Mouse (Mus musculus): ENCODE measurements around the gene Gm525. TPM values are rescaled to one million over a fixed set of nuclear protein-coding genes. Genes with fewer than 3 reads are reported as not detected.

Gm525 gene
- polyA plus RNA-seq, 1 experiment from 2014 or later = not detected

DNA sequence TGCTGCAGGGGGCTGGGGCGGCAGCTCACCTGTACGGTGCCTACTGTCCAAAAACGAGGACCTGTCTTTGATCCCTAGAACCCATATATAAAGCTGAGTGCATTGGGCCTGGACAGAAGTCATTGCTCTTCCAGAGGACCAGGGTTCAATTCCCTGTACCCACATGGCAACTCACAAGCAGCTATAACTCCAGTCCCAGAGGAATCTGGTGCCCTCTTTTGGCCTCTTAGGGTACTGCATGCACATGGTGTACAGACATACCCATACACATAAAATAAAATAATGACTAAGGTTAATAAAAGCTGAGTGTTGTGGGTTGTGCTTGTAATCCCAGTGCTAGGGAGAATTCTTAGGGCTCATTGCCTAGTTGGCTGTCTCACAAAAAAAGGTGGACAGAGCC is 8.3 kb upstream of the Gm525 start:
- no peak overlapping the region for H3K27ac ChIP-seq (ENCODE audit: poor library complexity, severe bottlenecking)
- no peak overlapping the region for H3K9ac ChIP-seq
- H3K27me3 ChIP-seq (replicated peaks) = no peaks in the 10 kb centered on the region
- H3K4me1 ChIP-seq (replicated peaks) = peaks cover 12% of the 10 kb centered on the region; the same call in 1 of the 2 replicates
- H3K36me3 ChIP-seq = no peaks in the 10 kb centered on the region
- H3K9me3 ChIP-seq (replicated peaks) = no peaks in the 10 kb centered on the region
- no peak overlapping the region for H3K4me2 ChIP-seq
- no peak overlapping the region for H3K4me3 ChIP-seq
- no peak for ATAC-seq (ENCODE audit: insufficient number of reproducible peaks, low FRiP score)
- WGBS = 91% methylated on average over 3 of the region's 3 CpGs

DNA sequence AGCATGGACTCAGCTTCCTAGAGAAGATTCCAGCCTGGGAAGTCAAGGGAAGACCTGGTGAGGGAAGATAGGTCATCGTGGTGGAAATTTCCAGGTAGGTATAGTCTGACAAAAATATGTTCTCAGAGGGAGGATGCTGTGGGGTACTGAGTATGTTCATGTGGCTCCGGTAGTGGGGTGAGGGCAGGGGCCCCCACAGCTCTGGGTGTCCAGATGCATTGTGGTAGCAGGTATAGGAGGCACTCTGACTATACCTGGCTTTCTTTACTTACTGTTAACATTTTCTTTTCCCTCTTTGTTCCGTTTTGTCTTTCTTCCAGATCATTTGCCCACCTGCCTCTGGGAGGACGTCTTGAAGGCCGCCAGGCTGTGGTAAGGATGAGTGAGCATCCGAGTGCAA is 7.5 kb upstream of the Gm525 start:
- no peak overlapping the region for H3K4me2 ChIP-seq
- H3K4me1 ChIP-seq (replicated peaks) = peaks cover 12% of the 10 kb centered on the region; the same call in 1 of the 2 replicates
- H3K9ac ChIP-seq = no peak overlapping the region
- H3K27me3 ChIP-seq (replicated peaks) = no peaks in the 10 kb centered on the region
- ATAC-seq (ENCODE audit: insufficient number of reproducible peaks, low FRiP score) = no peak
- 76% methylated on average over 6 of the region's 6 CpGs for WGBS
- H3K27ac ChIP-seq (ENCODE audit: poor library complexity, severe bottlenecking) = no peak overlapping the region
- H3K9me3 ChIP-seq (replicated peaks) = no peaks in the 10 kb centered on the region
- H3K4me3 ChIP-seq = no peak overlapping the region
- no peaks in the 10 kb centered on the region for H3K36me3 ChIP-seq

- Histone ChIP-seq H3K4me1 (replicated peaks) (peaks cover 12% of the 10 kb centered on the region; the same call in 1 of the 2 replicates), H3K27me3 (replicated peaks) (no peaks in the 10 kb centered on the region), H3K36me3 (no peaks in the 10 kb centered on the region), H3K4me3 (no peak within 1 kb of the TSS), H3K9me3 (replicated peaks) (no peaks in the 10 kb centered on the region), H3K9ac (no peak within 1 kb of the TSS), H3K4me2 (no peak within 1 kb of the TSS), H3K27ac (ENCODE audit: poor library complexity, severe bottlenecking) (no peak within 1 kb of the TSS)
- ATAC-seq (ENCODE audit: insufficient number of reproducible peaks, low FRiP score) = no peak
- 83% methylated on average over 1 of the region's 1 CpGs for WGBS
These were observed 6.9 kb upstream of the Gm525 start, which contains the start of gene Dgke for GRCm38 (mm10) chr11:89066750-89067149. TSS of gene Dgke (minus strand) at chr11:89066850.

DNA sequence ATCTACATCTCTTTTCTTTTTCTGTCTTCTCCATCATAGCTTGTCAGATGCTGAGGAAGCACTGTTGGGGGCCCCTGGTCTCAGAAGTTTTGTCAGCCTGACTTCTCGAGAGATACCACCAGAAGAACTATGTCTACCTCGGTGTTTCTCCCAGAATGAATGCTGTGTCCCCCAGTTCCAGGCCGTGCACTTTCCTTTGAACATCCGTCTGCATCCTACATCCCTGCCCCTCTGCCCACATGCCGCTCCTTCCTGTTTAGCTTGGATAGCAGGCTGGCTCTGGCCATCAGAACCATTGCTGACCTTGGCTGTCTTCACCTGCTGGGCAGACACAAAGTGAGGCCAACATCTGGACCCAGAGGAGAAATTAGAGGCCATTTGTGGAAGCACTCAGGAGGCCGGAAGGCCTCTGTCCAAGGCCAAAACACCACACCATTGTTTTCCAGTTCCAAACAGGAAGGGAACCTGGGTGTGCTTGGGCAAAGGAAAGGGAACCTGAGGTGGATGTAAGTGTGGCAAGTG is 6.3 kb upstream of the Gm525 start:
- H3K27me3 ChIP-seq (replicated peaks) = no peaks in the 10 kb centered on the region
- peaks cover 12% of the 10 kb centered on the region; the same call in 1 of the 2 replicates for H3K4me1 ChIP-seq (replicated peaks)
- no peaks in the 10 kb centered on the region for H3K36me3 ChIP-seq
- no peaks in the 10 kb centered on the region for H3K9me3 ChIP-seq (replicated peaks)
- no peak overlapping the region for H3K4me3 ChIP-seq
- H3K27ac ChIP-seq (ENCODE audit: poor library complexity, severe bottlenecking) = no peak overlapping the region
- 70% methylated on average over 6 of the region's 6 CpGs for WGBS
- H3K4me2 ChIP-seq = no peak overlapping the region
- ATAC-seq (ENCODE audit: insufficient number of reproducible peaks, low FRiP score) = no peak
- H3K9ac ChIP-seq = no peak overlapping the region

DNA sequence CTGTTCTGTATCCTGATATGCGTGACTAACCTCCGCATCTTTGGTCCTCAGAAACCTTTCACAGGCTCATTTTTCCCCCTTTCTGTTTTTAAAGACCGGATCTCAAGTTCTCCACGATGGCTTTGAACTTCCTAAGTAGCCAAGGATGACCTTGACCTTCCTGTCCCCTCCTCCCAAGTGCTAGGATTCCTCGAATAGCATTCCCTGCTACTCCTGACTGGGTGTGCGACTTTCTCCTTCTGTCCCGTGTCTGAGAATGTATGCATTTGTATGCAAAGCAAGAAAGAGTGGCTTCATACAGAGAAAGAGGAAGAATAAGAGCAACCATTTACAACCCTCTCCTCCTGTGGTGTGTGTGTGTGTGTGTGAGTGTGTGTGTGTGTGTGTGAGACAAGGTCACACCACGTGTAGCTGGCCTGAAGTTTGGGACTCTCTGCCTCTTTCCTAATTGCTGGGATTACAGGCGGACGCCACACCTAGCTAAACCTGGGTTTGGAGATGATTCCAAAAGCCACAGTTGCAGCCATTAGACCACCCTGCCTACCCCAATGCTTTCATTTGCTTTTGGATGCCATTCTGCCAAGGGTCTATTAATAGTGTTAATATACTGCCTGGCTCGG is 5.7 kb upstream of the Gm525 start:
- no peak overlapping the region for H3K4me2 ChIP-seq
- no peaks in the 10 kb centered on the region; the same call in 1 of the 2 replicates for H3K27me3 ChIP-seq (replicated peaks)
- H3K27ac ChIP-seq (ENCODE audit: poor library complexity, severe bottlenecking) = no peak overlapping the region
- no peaks in the 10 kb centered on the region for H3K9me3 ChIP-seq (replicated peaks)
- H3K4me3 ChIP-seq = no peak overlapping the region
- H3K9ac ChIP-seq = no peak overlapping the region
- no peak for ATAC-seq (ENCODE audit: insufficient number of reproducible peaks, low FRiP score)
- WGBS = 55% methylated on average over 11 of the region's 11 CpGs
- H3K4me1 ChIP-seq (replicated peaks) = peaks cover 12% of the 10 kb centered on the region; the same call in 1 of the 2 replicates
- H3K36me3 ChIP-seq = no peaks in the 10 kb centered on the region

- Histone ChIP-seq H3K4me1 (replicated peaks) (peaks cover 12% of the 10 kb centered on the region; the same call in 1 of the 2 replicates), H3K36me3 (no peaks in the 10 kb centered on the region), H3K9ac (no peak overlapping the region), H3K27ac (ENCODE audit: poor library complexity, severe bottlenecking) (no peak overlapping the region), H3K27me3 (replicated peaks) (no peaks in the 10 kb centered on the region; the same call in 1 of the 2 replicates), H3K4me2 (no peak overlapping the region), H3K4me3 (no peak overlapping the region), H3K9me3 (replicated peaks) (no peaks in the 10 kb centered on the region)
- WGBS = 79% methylated on average over 14 of the region's 14 CpGs
- ATAC-seq (ENCODE audit: insufficient number of reproducible peaks, low FRiP score) = 0 out of 2 replicates have a peak, but pooled peaks have one; percentile 41
These were observed 5.0 kb upstream of the Gm525 start for GRCm38 (mm10) chr11:89068649-89069048.

GRCm38 (mm10) chr11:89069303-89069702 is 4.3 kb upstream of the Gm525 start:
- no peak for ATAC-seq (ENCODE audit: insufficient number of reproducible peaks, low FRiP score)

GRCm38 (mm10) chr11:89071522-89071921 is 2.1 kb upstream of the Gm525 start:
- Histone ChIP-seq H3K27me3 (replicated peaks) (no peaks in the 10 kb centered on the region; the same call in 1 of the 2 replicates), H3K4me1 (replicated peaks) (peaks cover 12% of the 10 kb centered on the region; the same call in 1 of the 2 replicates), H3K27ac (ENCODE audit: poor library complexity, severe bottlenecking) (no peak overlapping the region), H3K4me3 (no peak overlapping the region), H3K4me2 (no peak overlapping the region), H3K9ac (no peak overlapping the region), H3K36me3 (no peaks in the 10 kb centered on the region), H3K9me3 (replicated peaks) (no peaks in the 10 kb centered on the region)
- WGBS = 70% methylated on average over 5 of the region's 5 CpGs
- ATAC-seq (ENCODE audit: insufficient number of reproducible peaks, low FRiP score) = no peak

More at GRCm38 (mm10) chr11:89069303-89069702, 4.3 kb upstream of the Gm525 start:
- Histone ChIP-seq H3K4me3 (no peak overlapping the region), H3K27ac (ENCODE audit: poor library complexity, severe bottlenecking) (no peak overlapping the region), H3K9ac (no peak overlapping the region), H3K4me2 (no peak overlapping the region), H3K36me3 (no peaks in the 10 kb centered on the region), H3K4me1 (replicated peaks) (peaks cover 12% of the 10 kb centered on the region; the same call in 1 of the 2 replicates), H3K9me3 (replicated peaks) (no peaks in the 10 kb centered on the region), H3K27me3 (replicated peaks) (no peaks in the 10 kb centered on the region; the same call in 1 of the 2 replicates)
- WGBS = 24% methylated on average over 6 of the region's 6 CpGs

DNA sequence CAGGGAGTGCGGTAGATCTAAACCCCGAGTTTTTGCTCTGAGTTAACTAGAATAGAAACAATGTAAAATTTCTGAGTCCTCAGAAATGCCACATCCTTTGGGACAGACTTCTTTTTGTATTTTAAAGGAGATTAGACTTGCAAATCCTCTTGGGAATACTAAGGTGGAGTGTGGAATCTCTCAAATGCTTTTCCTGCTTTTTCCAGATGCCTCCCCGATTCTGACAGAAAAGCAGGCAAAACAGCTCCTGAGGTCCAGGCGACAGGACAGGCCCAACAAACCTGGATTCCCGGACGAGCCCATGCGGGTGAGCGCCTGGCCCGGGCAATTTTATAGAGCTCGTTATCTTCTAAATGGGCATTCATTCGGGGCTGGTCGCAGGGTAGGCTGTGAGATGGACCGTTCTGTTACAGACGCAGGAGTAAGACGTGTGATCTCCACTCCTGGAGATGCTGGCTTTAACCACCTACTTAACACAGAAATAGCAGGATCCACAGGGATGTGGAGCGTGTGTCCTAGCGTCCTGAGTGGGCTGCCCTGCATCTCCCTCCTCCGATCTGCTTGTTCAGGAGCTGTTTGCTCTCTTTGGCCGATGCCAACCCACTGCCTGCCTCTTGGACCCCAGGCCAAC is 1.3 kb downstream of the Gm525 start:
- WGBS = 68% methylated on average over 19 of the region's 19 CpGs
- no peak for ATAC-seq (ENCODE audit: insufficient number of reproducible peaks, low FRiP score)
- Histone ChIP-seq H3K4me1 (replicated peaks) (no peaks in the 10 kb centered on the region), H3K4me3 (no peak overlapping the region), H3K27ac (ENCODE audit: poor library complexity, severe bottlenecking) (no peak overlapping the region), H3K36me3 (no peaks in the 10 kb centered on the region), H3K9ac (no peak overlapping the region), H3K4me2 (no peak overlapping the region), H3K27me3 (replicated peaks) (no peaks in the 10 kb centered on the region; the same call in 1 of the 2 replicates), H3K9me3 (replicated peaks) (no peaks in the 10 kb centered on the region)

- H3K4me3 ChIP-seq = no peak overlapping the region
- H3K4me2 ChIP-seq = no peak overlapping the region
- H3K27ac ChIP-seq (ENCODE audit: poor library complexity, severe bottlenecking) = no peak overlapping the region
- WGBS = 63% methylated on average over 4 of the region's 4 CpGs
- no peak overlapping the region for H3K9ac ChIP-seq
- H3K27me3 ChIP-seq (replicated peaks) = no peaks in the 10 kb centered on the region; the same call in 1 of the 2 replicates
- H3K9me3 ChIP-seq (replicated peaks) = no peaks in the 10 kb centered on the region
- no peaks in the 10 kb centered on the region for H3K4me1 ChIP-seq (replicated peaks)
- H3K36me3 ChIP-seq = no peaks in the 10 kb centered on the region
- ATAC-seq (ENCODE audit: insufficient number of reproducible peaks, low FRiP score) = no peak
These were observed 2.8 kb downstream of the Gm525 start for GRCm38 (mm10) chr11:89076370-89076821.

DNA sequence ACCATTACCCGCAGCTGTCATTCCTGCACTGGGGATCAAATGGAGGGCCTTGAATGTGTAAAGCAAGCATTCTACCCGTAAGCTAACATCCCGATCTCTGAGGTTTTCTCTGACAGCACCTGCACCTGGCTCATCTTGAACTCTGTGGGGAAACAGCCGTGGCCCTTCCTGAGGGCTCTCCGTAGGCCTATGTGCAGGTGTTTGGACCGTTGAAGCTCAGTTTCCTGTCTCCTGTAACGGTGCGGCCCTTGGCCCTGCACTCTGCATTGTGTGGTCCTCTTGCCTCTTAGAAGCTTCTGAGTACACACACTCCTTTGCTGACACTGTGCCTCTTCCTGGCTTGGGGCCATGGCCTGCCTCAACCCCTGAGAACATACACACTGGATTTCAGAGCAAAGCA is 4.0 kb downstream of the Gm525 start:
- no peak overlapping the region for H3K4me3 ChIP-seq
- no peak overlapping the region for H3K4me2 ChIP-seq
- H3K27ac ChIP-seq (ENCODE audit: poor library complexity, severe bottlenecking) = no peak overlapping the region
- H3K9ac ChIP-seq = no peak overlapping the region
- H3K4me1 ChIP-seq (replicated peaks) = no peaks in the 10 kb centered on the region
- 86% methylated on average over 8 of the region's 8 CpGs for WGBS
- no peak for ATAC-seq (ENCODE audit: insufficient number of reproducible peaks, low FRiP score)
- no peaks in the 10 kb centered on the region; the same call in 1 of the 2 replicates for H3K27me3 ChIP-seq (replicated peaks)
- H3K9me3 ChIP-seq (replicated peaks) = no peaks in the 10 kb centered on the region
- no peaks in the 10 kb centered on the region for H3K36me3 ChIP-seq
